Mouse (Mus musculus): ENCODE results near the gene Cog8. TPM values are rescaled to one million over a fixed set of nuclear protein-coding genes. Genes with fewer than 3 reads are reported as not detected.
"Not testable (repeated sequence)": the region's sequence is repeated elsewhere in the genome, so short reads cannot be mapped to it uniquely, and the experiment has no call there.

The Cog8 gene
- polyA plus RNA-seq, 1 experiment: 31.0 TPM

DNA sequence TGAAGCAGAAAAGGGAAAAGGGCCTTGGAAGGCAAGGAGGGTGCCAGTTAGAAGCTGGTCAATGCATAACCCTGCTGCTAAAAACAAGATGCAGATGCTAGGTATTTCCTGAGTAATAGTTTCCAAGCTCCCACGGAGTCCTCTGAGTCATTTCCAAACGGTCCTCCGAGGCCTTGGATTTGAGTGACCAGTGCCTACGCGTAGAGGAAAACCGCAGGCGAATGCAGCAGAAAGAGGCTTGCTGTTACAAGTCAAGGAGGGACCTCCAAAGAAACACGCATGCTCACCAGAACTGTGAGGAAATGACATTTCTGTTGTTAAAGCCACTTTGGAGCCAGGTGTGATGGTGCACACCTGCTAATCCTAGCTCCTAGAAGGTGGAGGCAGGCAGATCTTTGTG, 33.0 kb downstream of the Cog8 start:
- no peak overlapping the region for H3K27ac ChIP-seq (ENCODE audit: insufficient read depth, low read length)
- no peak overlapping the region for H3K4me3 ChIP-seq (ENCODE audit: insufficient read depth, low read length)
- TF ChIP-seq POLR2A (IDR thresholded peaks at IDR 0.05; ENCODE audit: low read depth, low read length): no peak
- no peak for TF ChIP-seq CTCF (IDR thresholded peaks at IDR 0.05; ENCODE audit: borderline replicate concordance, insufficient read depth, low read length)
- no peaks in the 10 kb centered on the region for H3K4me1 ChIP-seq (ENCODE audit: control insufficient read depth, insufficient read depth, low read length)

DNA sequence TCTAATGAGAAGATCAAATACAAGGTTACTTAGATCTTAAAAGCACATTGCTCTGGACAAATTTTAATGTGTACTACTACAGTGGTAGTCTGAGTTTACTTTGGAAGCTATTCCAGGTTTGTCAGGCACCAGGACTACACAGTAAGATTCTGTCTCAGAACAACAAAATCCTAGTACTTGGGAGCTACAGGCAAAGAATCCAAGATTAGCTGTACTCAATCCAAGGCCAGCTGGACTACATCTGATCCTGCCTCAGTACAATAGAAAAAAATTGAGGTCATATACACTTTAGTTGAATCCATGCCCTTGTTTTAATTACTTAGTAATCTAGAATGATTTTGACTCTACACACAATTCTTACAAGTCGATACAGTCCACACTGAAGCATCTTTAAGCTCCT, 41.6 kb downstream of the Cog8 start:
- Histone ChIP-seq H3K4me3 (ENCODE audit: insufficient read depth, low read length) (no peak overlapping the region), H3K4me1 (ENCODE audit: control insufficient read depth, insufficient read depth, low read length) (no peaks in the 10 kb centered on the region), H3K27ac (ENCODE audit: insufficient read depth, low read length) (no peak overlapping the region)
- TF ChIP-seq POLR2A (IDR thresholded peaks at IDR 0.05; ENCODE audit: low read depth, low read length) (no peak), CTCF (IDR thresholded peaks at IDR 0.05; ENCODE audit: borderline replicate concordance, insufficient read depth, low read length) (no peak)

DNA sequence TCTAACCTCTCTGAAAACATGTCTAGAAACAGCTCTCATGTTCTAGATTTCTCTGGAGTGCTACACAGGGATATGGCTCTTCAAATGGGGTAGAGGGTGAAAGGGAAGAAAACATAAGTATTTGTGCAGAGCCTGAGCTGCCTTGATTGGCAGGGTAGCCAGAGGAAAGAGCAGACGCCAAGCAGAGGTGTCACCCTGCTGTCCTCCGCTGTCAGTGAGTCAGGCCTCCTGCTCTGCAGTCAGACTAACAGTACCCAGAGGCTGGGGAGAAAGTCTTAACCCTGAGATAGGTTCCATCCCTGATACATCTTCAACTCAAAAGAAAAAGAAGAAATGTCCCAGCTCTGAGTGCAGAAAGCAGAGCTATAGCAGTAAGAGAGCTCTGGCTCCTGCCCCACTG, 43.8 kb downstream of the Cog8 start:
- Histone ChIP-seq H3K4me1 (ENCODE audit: control insufficient read depth, insufficient read depth, low read length) (no peaks in the 10 kb centered on the region), H3K27ac (ENCODE audit: insufficient read depth, low read length) (no peak overlapping the region), H3K4me3 (ENCODE audit: insufficient read depth, low read length) (no peak overlapping the region)
- TF ChIP-seq POLR2A (IDR thresholded peaks at IDR 0.05; ENCODE audit: low read depth, low read length): no peak
- no peak for TF ChIP-seq CTCF (IDR thresholded peaks at IDR 0.05; ENCODE audit: borderline replicate concordance, insufficient read depth, low read length)

DNA sequence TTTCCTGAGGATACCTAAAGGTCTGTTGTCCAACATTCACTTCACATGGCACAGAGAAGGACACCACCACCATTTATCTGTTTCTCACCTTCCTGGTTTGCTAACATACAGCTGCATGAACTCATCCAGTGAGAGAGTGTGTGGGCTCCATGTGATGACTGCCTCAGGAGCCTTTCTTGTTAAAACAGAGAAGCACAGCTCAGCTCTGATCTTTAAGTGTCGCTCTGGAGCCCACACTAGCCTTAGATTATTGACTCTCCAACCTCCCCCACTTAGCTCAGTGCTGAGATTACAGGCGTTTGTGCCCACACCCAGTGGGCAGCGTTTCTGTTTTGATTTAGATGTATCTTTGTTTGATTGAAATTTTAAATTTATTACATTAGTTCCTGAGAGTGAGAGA, 48.7 kb downstream of the Cog8 start:
- Histone ChIP-seq H3K27ac (ENCODE audit: insufficient read depth, low read length) (no peak overlapping the region), H3K4me1 (ENCODE audit: control insufficient read depth, insufficient read depth, low read length) (no peaks in the 10 kb centered on the region), H3K4me3 (ENCODE audit: insufficient read depth, low read length) (no peak overlapping the region)
- TF ChIP-seq POLR2A (IDR thresholded peaks at IDR 0.05; ENCODE audit: low read depth, low read length) (no peak), CTCF (IDR thresholded peaks at IDR 0.05; ENCODE audit: borderline replicate concordance, insufficient read depth, low read length) (no peak)

DNA sequence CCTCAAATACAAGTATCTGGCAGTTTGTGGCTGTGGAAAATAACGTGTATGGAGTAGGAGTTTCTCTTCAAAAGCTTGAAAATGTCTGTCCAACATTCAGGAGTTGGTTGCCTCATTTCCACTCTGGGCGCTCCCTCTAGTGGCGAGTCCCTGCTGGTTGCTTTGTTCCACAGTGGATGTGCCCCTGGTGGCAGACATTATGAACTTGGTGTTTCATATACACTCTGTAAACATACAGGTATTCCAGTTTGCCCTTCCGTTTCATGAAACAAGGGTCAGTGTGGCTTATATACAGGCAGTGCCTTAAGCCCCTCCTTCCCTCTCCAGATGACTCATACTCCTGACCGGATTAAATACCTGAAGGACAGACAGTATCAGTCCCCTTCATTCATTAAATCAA, 54.0 kb downstream of the Cog8 start:
- Histone ChIP-seq H3K27ac (ENCODE audit: insufficient read depth, low read length) (no peak overlapping the region), H3K4me3 (ENCODE audit: insufficient read depth, low read length) (no peak overlapping the region)
- TF ChIP-seq POLR2A (IDR thresholded peaks at IDR 0.05; ENCODE audit: low read depth, low read length) (no peak), CTCF (IDR thresholded peaks at IDR 0.05; ENCODE audit: borderline replicate concordance, insufficient read depth, low read length) (peak; percentile 96)

DNA sequence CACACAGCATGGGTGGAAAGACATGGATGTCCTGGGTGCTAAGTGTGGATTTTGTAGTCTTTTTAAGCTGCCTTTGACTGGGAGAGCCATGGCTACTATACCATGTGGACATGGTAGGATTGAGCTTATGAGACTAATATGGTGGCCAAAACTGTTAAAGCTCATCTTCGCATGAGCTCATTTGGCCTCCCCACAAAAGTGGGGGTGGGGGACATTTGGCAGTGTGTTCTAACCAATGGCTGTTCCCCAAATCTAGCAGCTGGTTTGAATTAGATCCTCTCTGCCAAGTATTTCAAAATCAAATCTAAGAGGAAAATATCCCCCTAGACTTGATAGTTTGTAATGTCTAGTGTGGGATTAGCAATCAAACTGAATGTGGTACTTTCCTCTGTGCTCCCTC, 57.4 kb downstream of the Cog8 start:
- H3K4me1 ChIP-seq (ENCODE audit: control insufficient read depth, insufficient read depth, low read length): no peaks in the 10 kb centered on the region
- no peak for TF ChIP-seq POLR2A (IDR thresholded peaks at IDR 0.05; ENCODE audit: low read depth, low read length)
- TF ChIP-seq CTCF (IDR thresholded peaks at IDR 0.05; ENCODE audit: borderline replicate concordance, insufficient read depth, low read length): no peak
- no peak overlapping the region for H3K27ac ChIP-seq (ENCODE audit: insufficient read depth, low read length)
- no peak overlapping the region for H3K4me3 ChIP-seq (ENCODE audit: insufficient read depth, low read length)

More for the DNA sequence above, 54.0 kb downstream of the Cog8 start:
- no peaks in the 10 kb centered on the region for H3K4me1 ChIP-seq (ENCODE audit: control insufficient read depth, insufficient read depth, low read length)

DNA sequence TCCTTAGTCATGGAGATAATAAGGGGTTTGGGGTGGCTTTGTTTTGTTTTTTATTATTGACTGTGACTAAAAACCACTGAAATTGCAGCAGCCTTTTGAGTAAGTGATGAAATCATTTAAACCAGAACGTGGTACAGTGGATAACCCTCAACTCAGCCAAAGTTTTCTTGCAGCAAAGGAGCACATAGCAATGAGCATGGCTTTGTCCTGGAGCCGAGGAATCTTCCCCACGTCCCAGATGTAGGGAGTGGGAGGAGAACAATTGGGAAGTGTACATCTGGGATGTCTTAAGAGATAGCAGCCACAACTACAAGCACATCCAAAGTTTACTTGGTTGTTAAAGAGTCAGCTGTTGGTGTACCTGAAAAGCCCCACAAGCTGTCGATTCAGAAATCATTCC, 59.1 kb downstream of the Cog8 start:
- TF ChIP-seq CTCF (IDR thresholded peaks at IDR 0.05; ENCODE audit: borderline replicate concordance, insufficient read depth, low read length) (no peak), POLR2A (IDR thresholded peaks at IDR 0.05; ENCODE audit: low read depth, low read length) (no peak)
- Histone ChIP-seq H3K4me1 (ENCODE audit: control insufficient read depth, insufficient read depth, low read length) (no peaks in the 10 kb centered on the region), H3K27ac (ENCODE audit: insufficient read depth, low read length) (no peak overlapping the region), H3K4me3 (ENCODE audit: insufficient read depth, low read length) (no peak overlapping the region)

DNA sequence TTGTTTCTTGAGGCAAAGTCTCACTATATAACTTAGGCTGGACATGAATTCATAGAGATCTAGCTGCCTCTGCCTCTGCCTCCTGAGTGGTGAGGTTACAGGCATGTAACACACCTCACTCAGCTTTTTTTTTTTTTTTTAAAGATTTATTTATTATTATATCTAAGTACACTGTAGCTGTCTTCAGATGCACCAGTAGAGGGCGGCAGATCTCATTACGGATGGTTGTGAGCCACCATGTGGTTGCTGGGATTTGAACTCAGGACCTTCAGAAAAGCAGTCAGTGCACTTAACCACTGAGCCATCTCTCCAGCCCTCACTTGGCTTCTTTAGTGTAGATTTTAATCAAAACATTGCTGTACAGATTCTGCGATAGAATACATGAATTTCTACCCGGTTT, 60.1 kb downstream of the Cog8 start:
- H3K4me1 ChIP-seq (ENCODE audit: control insufficient read depth, insufficient read depth, low read length); H3K4me3 ChIP-seq (ENCODE audit: insufficient read depth, low read length); H3K27ac ChIP-seq (ENCODE audit: insufficient read depth, low read length): not testable (repeated sequence)

Other genes starting within 250 kb of the Cog8 start
- 0.16 and 0.47 TPM in 2 replicates for gene Has3, start 186.4 kb downstream of the Cog8 start, polyA plus RNA-seq (2011; ENCODE audit: insufficient read length, low read depth, missing spikeins)
- gene Utp4, start 163.1 kb downstream of the Cog8 start, polyA plus RNA-seq (2011; ENCODE audit: insufficient read length, low read depth, missing spikeins): 46.9 and 57.5 TPM in 2 replicates
- 18.9 and 23.3 TPM in 2 replicates for gene Sntb2, start 120.9 kb downstream of the Cog8 start, polyA plus RNA-seq (2011; ENCODE audit: insufficient read length, low read depth, missing spikeins)
- 47.0 and 48.3 TPM in 2 replicates for gene Vps4a, start 25.5 kb downstream of the Cog8 start, polyA plus RNA-seq (2011; ENCODE audit: insufficient read length, low read depth, missing spikeins)
- 4.4 and 5.5 TPM in 2 replicates for gene Pdf, start 8.1 kb downstream of the Cog8 start, polyA plus RNA-seq (2011; ENCODE audit: insufficient read length, low read depth, missing spikeins)
- 71.2 and 71.5 TPM in 2 replicates for gene Nip7, start 188 bp upstream of the Cog8 start, polyA plus RNA-seq (2011; ENCODE audit: insufficient read length, low read depth, missing spikeins)
- gene Tmed6, start 9.0 kb upstream of the Cog8 start, polyA plus RNA-seq (2011; ENCODE audit: insufficient read length, low read depth, missing spikeins): not detected in 2 replicates
- gene Terf2, start 39.9 kb upstream of the Cog8 start, polyA plus RNA-seq (2011; ENCODE audit: insufficient read length, low read depth, missing spikeins): 28.0 and 35.7 TPM in 2 replicates
- gene Cyb5b, start 94.0 kb upstream of the Cog8 start, polyA plus RNA-seq (2011; ENCODE audit: insufficient read length, low read depth, missing spikeins): 95.0 and 110 TPM in 2 replicates
- gene Nfat5, start 236.8 kb upstream of the Cog8 start, polyA plus RNA-seq (2011; ENCODE audit: insufficient read length, low read depth, missing spikeins): 89.1 and 108 TPM in 2 replicates